Mouse (Mus musculus) olfactory bulb, adult 2 months (tissue): ENCODE data around the gene S100a6. TPM values are rescaled to one million over a fixed set of nuclear protein-coding genes. Genes with fewer than 3 reads are reported as not detected.

Experiments
- H3K27ac ChIP-seq: fragments of 200-500 bp; 2 replicates; pipeline ENCODE4 v1.5.1; 2012; ENCODE audit warnings: low read depth, low read length; ENCODE audit not compliant: insufficient read depth
- H3K4me1 ChIP-seq: fragments of 200-500 bp; 2 replicates; pipeline ENCODE4 v1.6.1; 2012; ENCODE audit warnings: low read length; ENCODE audit not compliant: control insufficient read depth, insufficient read depth
- H3K4me3 ChIP-seq: fragments of 200-500 bp; 2 replicates; pipeline ENCODE4 v1.5.1; 2012; ENCODE audit warnings: mild to moderate bottlenecking, low read depth, low read length, moderate library complexity; ENCODE audit not compliant: insufficient read depth
- CTCF ChIP-seq: fragments of 200-500 bp; IDR thresholded peaks from 2 replicates; pipeline ENCODE4 v1.5.1; 2012; ENCODE audit warnings: low read depth, mild to moderate bottlenecking, low read length, moderate library complexity; ENCODE audit not compliant: insufficient read depth
- POLR2A ChIP-seq: fragments of 200-500 bp; IDR thresholded peaks from 2 replicates; pipeline ENCODE4 v1.6.1; 2012; ENCODE audit warnings: mild to moderate bottlenecking, low read depth, low read length, moderate library complexity; ENCODE audit not compliant: insufficient read depth
- WGBS: fragments of 180-500 bp; shearing (Covaris S2); methylation state at CpG from one replicate; pipeline ENCODE4 v1.1.7; 2018; 5-methylcytosine and 5-hydroxymethylcytosine counted together
- polyA plus RNA-seq: library from polyadenylated mRNA; stranded (reverse); fragments of >200 nt; gene quantifications from 2 replicates; pipeline ENCODE4 v1.2.4, GENCODE M21; 2012; ENCODE audit warnings: low replicate concordance; ENCODE audit not compliant: missing spikeins, insufficient read depth, insufficient read length

S100a6 gene
- polyA plus RNA-seq, 1 experiment: not detected

GRCm38 (mm10) chr3:90621552-90621951 lies 8.9 kb downstream of the S100a6 start:
- 65% methylated on average over 7 of the region's 7 CpGs for WGBS
- TF ChIP-seq CTCF (no peak), POLR2A (no peak)
- Histone ChIP-seq H3K4me3 (no peak overlapping the region), H3K4me1 (peaks cover 10% of the 10 kb centered on the region), H3K27ac (no peak overlapping the region)

GRCm38 (mm10) chr3:90623435-90624071 lies 10.9 kb downstream of the S100a6 start:
- no peak overlapping the region for H3K4me3 ChIP-seq
- peaks cover 10% of the 10 kb centered on the region for H3K4me1 ChIP-seq
- 18% methylated on average over 2 of the region's 2 CpGs for WGBS
- no peak overlapping the region for H3K27ac ChIP-seq
- TF ChIP-seq CTCF: no peak
- no peak for TF ChIP-seq POLR2A

GRCm38 (mm10) chr3:90625496-90625895 lies 12.8 kb downstream of the S100a6 start:
- Histone ChIP-seq H3K4me3 (no peak overlapping the region), H3K27ac (no peak overlapping the region), H3K4me1 (peaks cover 10% of the 10 kb centered on the region)
- whole genome bisulfite sequencing: 71% methylated on average over 5 of the region's 5 CpGs
- no peak for TF ChIP-seq POLR2A
- no peak for TF ChIP-seq CTCF

GRCm38 (mm10) chr3:90626266-90627021 lies 13.8 kb downstream of the S100a6 start:
- TF ChIP-seq CTCF (no peak), POLR2A (no peak)
- no peak overlapping the region for H3K4me3 ChIP-seq
- H3K27ac ChIP-seq: no peak overlapping the region
- 85% methylated on average over 9 of the region's 9 CpGs for WGBS
- H3K4me1 ChIP-seq: peaks cover 10% of the 10 kb centered on the region

GRCm38 (mm10) chr3:90627366-90627765 lies 14.7 kb downstream of the S100a6 start:
- Histone ChIP-seq H3K4me1 (peaks cover 10% of the 10 kb centered on the region), H3K4me3 (no peak overlapping the region), H3K27ac (no peak overlapping the region)
- TF ChIP-seq POLR2A: no peak
- TF ChIP-seq CTCF: no peak
- 98% methylated on average over 5 of the region's 5 CpGs for WGBS

GRCm38 (mm10) chr3:90627807-90628206 lies 15.1 kb downstream of the S100a6 start:
- WGBS: 77% methylated on average over 4 of the region's 4 CpGs
- H3K27ac ChIP-seq: no peak overlapping the region
- no peak overlapping the region for H3K4me3 ChIP-seq
- H3K4me1 ChIP-seq: peaks cover 10% of the 10 kb centered on the region
- TF ChIP-seq CTCF: no peak
- TF ChIP-seq POLR2A: no peak

GRCm38 (mm10) chr3:90629298-90629697 lies 16.6 kb downstream of the S100a6 start:
- H3K4me3 ChIP-seq: no peak overlapping the region
- TF ChIP-seq POLR2A (no peak), CTCF (no peak)
- WGBS: 66% methylated on average over 2 of the region's 2 CpGs
- peaks cover 3% of the 10 kb centered on the region; the same call in 1 of the 2 replicates for H3K4me1 ChIP-seq
- H3K27ac ChIP-seq: no peak overlapping the region

- Histone ChIP-seq H3K4me3 (no peak overlapping the region), H3K4me1 (no peaks in the 10 kb centered on the region), H3K27ac (no peak overlapping the region)
- WGBS: 89% methylated on average over 2 of the region's 2 CpGs
- TF ChIP-seq POLR2A: no peak
- TF ChIP-seq CTCF: no peak
Measured at GRCm38 (mm10) chr3:90631984-90632383, 19.3 kb downstream of the S100a6 start.

GRCm38 (mm10) chr3:90638511-90639275 lies 26.0 kb downstream of the S100a6 start:
- H3K4me3 ChIP-seq: no peak overlapping the region
- WGBS: 73% methylated on average over 1 of the region's 1 CpGs
- H3K4me1 ChIP-seq: peaks cover 10% of the 10 kb centered on the region
- H3K27ac ChIP-seq: no peak overlapping the region
- no peak for TF ChIP-seq CTCF
- no peak for TF ChIP-seq POLR2A
